Mouse (Mus musculus) myocyte (in vitro differentiated cells): ENCODE data around the gene Tmem236. TPM values are rescaled to one million over a fixed set of nuclear protein-coding genes. Genes with fewer than 3 reads are reported as not detected.

Source experiments
- H3K27me3 ChIP-seq: one replicate; pipeline ENCODE4 v1.6.1; 2011; ENCODE audit not compliant: control insufficient read depth, insufficient read depth, insufficient read length
- H3K36me3 ChIP-seq: one replicate; pipeline ENCODE4 v1.6.1; 2011; ENCODE audit not compliant: control insufficient read depth, insufficient read depth
- H3K4me2 ChIP-seq: one replicate; pipeline ENCODE4 v1.6.1; 2011; ENCODE audit warnings: low read depth, control low read depth
- H3K4me3 ChIP-seq: one replicate; pipeline ENCODE4 v1.5.1; 2011; ENCODE audit warnings: mild to moderate bottlenecking, control low read depth, moderate library complexity
- H3K79me2 ChIP-seq: one replicate; pipeline ENCODE4 v1.6.1; 2011; ENCODE audit not compliant: control insufficient read depth, insufficient read depth
- H3ac ChIP-seq: one replicate; pipeline ENCODE4 v1.6.1; 2011; ENCODE audit not compliant: control insufficient read depth, insufficient read length
- CEBPB ChIP-seq: IDR thresholded peaks from 2 replicates; pipeline ENCODE4 v1.6.1; 2011; ENCODE audit warnings: mild to moderate bottlenecking, moderate library complexity; ENCODE audit not compliant: poor library complexity, insufficient read depth, severe bottlenecking
- E2F4 ChIP-seq: IDR thresholded peaks from one replicate; pipeline ENCODE4 v1.6.1; 2011; ENCODE audit warnings: mild to moderate bottlenecking, control low read depth, moderate library complexity; ENCODE audit not compliant: insufficient read depth
- MAX ChIP-seq: IDR thresholded peaks from one replicate; pipeline ENCODE4 v1.6.1; 2011; ENCODE audit warnings: low read depth, mild to moderate bottlenecking, control low read depth
- MYOD1 ChIP-seq, 3 experiments: IDR thresholded peaks; one replicate each; pipeline ENCODE4 v1.6.1; 2011; ENCODE audit warnings: control low read depth in 2 of 3, low read depth in 2 of 3, mild to moderate bottlenecking in 2 of 3, moderate library complexity in 1 of 3; ENCODE audit not compliant: insufficient read length in 2 of 3, control insufficient read depth in 1 of 3
- MYOG ChIP-seq, 3 experiments: IDR thresholded peaks; one replicate each; pipeline ENCODE4 v1.6.1; 2011; ENCODE audit warnings: control low read depth in 2 of 3, low read depth in 2 of 3, mild to moderate bottlenecking in 2 of 3; ENCODE audit not compliant: insufficient read length in 2 of 3, control insufficient read depth in 1 of 3, insufficient read depth in 1 of 3
- POLR2A ChIP-seq: IDR thresholded peaks from one replicate; pipeline ENCODE4 v1.6.1; 2011; ENCODE audit warnings: low read depth, mild to moderate bottlenecking, control low read depth, moderate library complexity; ENCODE audit not compliant: insufficient read length
- POLR2AphosphoS2 ChIP-seq: IDR thresholded peaks from one replicate; pipeline ENCODE4 v1.6.1; 2011; ENCODE audit warnings: low read depth, control low read depth; ENCODE audit not compliant: insufficient read length
- REST ChIP-seq: IDR thresholded peaks from one replicate; pipeline ENCODE4 v1.6.1; 2011; ENCODE audit warnings: mild to moderate bottlenecking, control low read depth, moderate library complexity; ENCODE audit not compliant: insufficient read depth, insufficient read length
- SRF ChIP-seq: IDR thresholded peaks from one replicate; pipeline ENCODE4 v1.6.1; 2011; ENCODE audit warnings: low read depth; ENCODE audit not compliant: control insufficient read depth, insufficient read length
- TCF12 ChIP-seq: IDR thresholded peaks from one replicate; pipeline ENCODE4 v1.6.1; 2011; ENCODE audit warnings: mild to moderate bottlenecking, control low read depth; ENCODE audit not compliant: poor library complexity, insufficient read depth, severe bottlenecking
- TCF3 ChIP-seq: IDR thresholded peaks from one replicate; pipeline ENCODE4 v1.6.1; 2011; ENCODE audit warnings: low read depth, control low read depth; ENCODE audit not compliant: insufficient read length
- USF1 ChIP-seq: IDR thresholded peaks from one replicate; pipeline ENCODE4 v1.6.1; 2011; ENCODE audit warnings: low read depth, mild to moderate bottlenecking, control low read depth, moderate library complexity
- polyA plus RNA-seq: library from polyadenylated mRNA; unstranded; fragments of >200 nt; fragmentation: generic; extraction: Trizol; gene quantifications from one replicate; pipeline ENCODE4 v1.2.1, GENCODE M21; 2012; ENCODE audit warnings: missing spikeins

Tmem236 gene
- polyA plus RNA-seq, 1 experiment, result 0.08 TPM

DNA sequence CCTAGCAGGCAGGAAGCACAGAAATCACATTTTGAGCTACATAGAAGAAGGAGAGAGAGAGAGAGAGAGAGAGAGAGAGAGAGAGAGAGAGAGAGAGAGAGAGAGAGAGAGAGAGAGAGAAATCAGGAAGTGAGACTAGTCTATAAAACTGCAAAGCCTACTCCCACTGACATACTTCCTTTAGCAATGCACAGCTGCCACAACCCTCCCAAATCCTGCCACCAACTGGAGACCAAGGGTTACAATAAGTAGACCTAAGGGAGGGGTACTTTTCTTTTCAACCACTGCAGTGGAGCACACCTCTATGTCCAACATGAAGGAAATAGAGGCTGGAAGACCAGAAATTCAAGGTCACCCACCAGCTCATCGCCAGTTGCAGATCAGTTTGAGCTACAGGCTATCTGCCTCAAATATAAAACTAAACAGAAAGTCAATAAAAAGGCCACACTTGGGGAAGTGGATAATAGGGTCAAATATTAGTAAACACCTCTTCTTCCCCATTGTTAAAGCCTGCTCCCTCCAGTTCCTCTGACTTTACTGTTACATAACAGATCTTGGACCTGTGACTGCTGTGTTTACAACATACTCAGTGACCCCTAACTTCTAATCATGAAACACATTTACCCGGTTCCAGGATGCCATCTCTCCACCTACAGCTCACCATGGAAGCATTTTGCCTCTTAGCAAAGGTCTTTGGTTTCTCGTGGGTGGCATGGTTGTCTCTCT is 75.7 kb downstream of the Tmem236 start:
- Histone ChIP-seq H3K27me3 (no peaks in the 10 kb centered on the region), H3K36me3 (no peaks in the 10 kb centered on the region), H3ac (no peak overlapping the region), H3K4me2 (peak overlapping the region; percentile 6), H3K79me2 (no peaks in the 10 kb centered on the region), H3K4me3 (no peak overlapping the region)
- peak in 2 of 3 experiments; percentile 1 to 19 for TF ChIP-seq MYOD1 (IDR thresholded peaks at IDR 0.05; ENCODE audit: control insufficient read depth in 1 of 3, insufficient read length in 2 of 3, low read depth in 2 of 3)
- TF ChIP-seq POLR2AphosphoS2, result no peak

DNA sequence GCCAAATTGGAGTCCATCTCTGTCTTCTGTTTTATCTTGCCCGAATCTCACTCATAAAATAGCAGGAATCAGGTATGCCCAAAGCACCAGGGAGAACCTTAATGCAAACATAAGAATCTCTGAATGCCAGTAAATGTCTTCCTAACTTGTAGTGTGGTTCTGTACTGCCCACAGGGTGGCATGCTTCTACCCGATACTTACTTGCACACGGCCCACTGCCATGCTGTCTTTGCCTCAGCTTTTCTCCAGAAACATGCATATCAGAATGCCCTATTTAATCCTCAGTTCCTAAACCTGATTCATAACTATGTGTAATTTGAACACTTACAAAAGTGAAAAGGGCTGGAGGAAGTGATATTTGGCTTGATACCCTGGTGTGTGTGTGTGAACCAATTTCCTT is 77.6 kb downstream of the Tmem236 start:
- Histone ChIP-seq H3ac (no peak overlapping the region), H3K4me3 (no peak overlapping the region), H3K36me3 (no peaks in the 10 kb centered on the region), H3K27me3 (no peaks in the 10 kb centered on the region), H3K4me2 (no peak overlapping the region), H3K79me2 (no peaks in the 10 kb centered on the region)
- TF ChIP-seq SRF, result no peak
- no peak for TF ChIP-seq CEBPB
- TF ChIP-seq MYOD1 (IDR thresholded peaks at IDR 0.05; ENCODE audit: control insufficient read depth in 1 of 3, insufficient read length in 2 of 3, low read depth in 2 of 3), result no peak
- no peak for TF ChIP-seq TCF3
- no peak for TF ChIP-seq REST
- TF ChIP-seq MYOG (IDR thresholded peaks at IDR 0.05; ENCODE audit: control insufficient read depth in 1 of 3, insufficient read depth in 1 of 3, insufficient read length in 2 of 3, low read depth in 2 of 3), result no peak

DNA sequence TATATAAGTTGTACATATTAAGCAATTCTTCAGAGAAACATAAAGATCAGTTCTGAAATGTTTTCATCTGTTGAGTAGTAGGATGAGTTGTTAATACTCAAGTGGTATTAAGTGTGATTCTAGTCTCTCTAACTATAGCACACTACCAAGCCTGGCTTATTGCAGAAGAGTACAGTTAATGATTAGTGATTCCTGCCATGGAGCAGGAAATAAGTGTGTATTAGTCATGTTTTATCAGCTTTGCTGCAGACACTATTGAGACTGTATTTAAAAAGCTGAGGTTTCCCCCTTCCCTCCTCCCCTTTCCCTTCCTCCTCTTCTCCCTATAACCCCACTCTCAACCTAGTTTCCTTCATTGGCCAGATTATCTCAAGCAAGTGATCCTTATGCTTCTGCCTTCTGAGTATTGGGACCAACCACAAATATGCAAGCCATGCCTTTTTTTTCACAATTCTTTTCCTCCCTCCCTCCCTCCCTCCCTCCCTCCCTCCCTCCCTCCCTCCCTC is 84.1 kb downstream of the Tmem236 start:
- TF ChIP-seq MAX (no peak), POLR2A (no peak), TCF3 (no peak), REST (no peak), USF1 (no peak), E2F4 (no peak), CEBPB (no peak), SRF (no peak), POLR2AphosphoS2 (no peak), MYOG (IDR thresholded peaks at IDR 0.05; ENCODE audit: control insufficient read depth in 1 of 3, insufficient read depth in 1 of 3, insufficient read length in 2 of 3, low read depth in 2 of 3) (no peak), TCF12 (no peak), MYOD1 (IDR thresholded peaks at IDR 0.05; ENCODE audit: control insufficient read depth in 1 of 3, insufficient read length in 2 of 3, low read depth in 2 of 3) (no peak)

DNA sequence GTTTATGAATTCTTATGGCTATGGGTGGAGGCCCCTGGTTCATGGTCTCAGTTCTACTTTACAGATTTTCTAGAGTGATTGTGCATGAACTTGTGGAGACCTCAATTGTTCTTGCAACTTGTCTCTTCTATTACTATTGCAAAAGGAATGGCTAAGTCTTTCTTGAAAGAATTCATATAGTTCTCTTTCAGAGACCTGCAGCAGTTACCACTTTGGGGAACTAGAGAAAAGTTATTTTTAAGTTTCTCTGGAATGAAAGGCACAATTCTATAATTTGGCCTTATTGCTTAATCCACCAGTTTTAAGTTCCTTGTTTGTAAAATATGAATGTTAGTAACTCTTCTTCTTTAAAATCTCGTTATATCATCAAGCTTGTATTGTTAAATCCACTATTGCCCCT is 87.8 kb downstream of the Tmem236 start:
- H3K4me3 ChIP-seq, result no peak overlapping the region
- H3K4me2 ChIP-seq, result no peak overlapping the region
- no peaks in the 10 kb centered on the region for H3K79me2 ChIP-seq
- TF ChIP-seq USF1 (no peak), REST (no peak), POLR2A (no peak), SRF (no peak), E2F4 (no peak), TCF12 (no peak), MAX (no peak), MYOD1 (IDR thresholded peaks at IDR 0.05; ENCODE audit: control insufficient read depth in 1 of 3, insufficient read length in 2 of 3, low read depth in 2 of 3) (no peak), TCF3 (no peak), MYOG (IDR thresholded peaks at IDR 0.05; ENCODE audit: control insufficient read depth in 1 of 3, insufficient read depth in 1 of 3, insufficient read length in 2 of 3, low read depth in 2 of 3) (no peak), CEBPB (no peak), POLR2AphosphoS2 (no peak)
- no peak overlapping the region for H3ac ChIP-seq
- no peaks in the 10 kb centered on the region for H3K36me3 ChIP-seq
- no peaks in the 10 kb centered on the region for H3K27me3 ChIP-seq

More for the DNA sequence above, 84.1 kb downstream of the Tmem236 start:
- Histone ChIP-seq H3ac (no peak overlapping the region), H3K79me2 (no peaks in the 10 kb centered on the region), H3K27me3 (no peaks in the 10 kb centered on the region), H3K4me2 (no peak overlapping the region), H3K4me3 (no peak overlapping the region), H3K36me3 (no peaks in the 10 kb centered on the region)

DNA sequence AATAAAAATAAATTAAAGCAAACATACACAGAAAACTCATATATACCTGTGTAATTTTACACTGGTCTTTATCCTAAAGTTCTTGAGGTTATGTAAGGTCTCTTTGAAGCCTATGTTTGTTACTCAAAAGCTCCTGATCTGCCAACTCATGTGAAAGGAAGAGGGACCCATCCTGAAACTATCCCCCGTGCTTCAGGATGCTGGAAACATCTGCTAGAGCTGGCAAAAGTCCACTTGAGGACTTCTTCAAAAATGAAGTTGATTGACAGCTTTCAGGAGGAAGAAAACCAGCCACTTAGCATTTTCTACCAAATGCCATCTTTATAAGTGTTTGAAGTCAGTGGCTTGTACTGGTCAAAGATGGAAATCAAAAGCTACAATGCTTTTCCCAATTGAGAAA is 94.8 kb downstream of the Tmem236 start:
- TF ChIP-seq USF1 (no peak), POLR2A (no peak), TCF3 (no peak), TCF12 (no peak), CEBPB (no peak), REST (no peak), SRF (no peak), POLR2AphosphoS2 (no peak), E2F4 (no peak), MYOD1 (IDR thresholded peaks at IDR 0.05; ENCODE audit: control insufficient read depth in 1 of 3, insufficient read length in 2 of 3, low read depth in 2 of 3) (no peak), MYOG (IDR thresholded peaks at IDR 0.05; ENCODE audit: control insufficient read depth in 1 of 3, insufficient read depth in 1 of 3, insufficient read length in 2 of 3, low read depth in 2 of 3) (no peak), MAX (no peak)
- Histone ChIP-seq H3ac (no peak overlapping the region), H3K36me3 (no peaks in the 10 kb centered on the region)

More for the DNA sequence above, 94.8 kb downstream of the Tmem236 start:
- no peaks in the 10 kb centered on the region for H3K27me3 ChIP-seq
- H3K4me2 ChIP-seq, result no peak overlapping the region
- H3K79me2 ChIP-seq, result no peaks in the 10 kb centered on the region
- H3K4me3 ChIP-seq, result no peak overlapping the region
